Mouse (Mus musculus): Measurements from ENCODE around the gene Gm20388. TPM values are rescaled to one million over a fixed set of nuclear protein-coding genes. Genes with fewer than 3 reads are reported as not detected.
A peak's percentile ranks its signal among the peaks of the same experiment; 100 is the strongest.

Gene Gm20388
- polyA plus RNA-seq, 1 experiment from 2014 or later: not detected

- ATAC-seq (ENCODE audit: extremely low read depth, insufficient number of reproducible peaks, low FRiP score, low TSS enrichment): no peak
- Histone ChIP-seq H3K9me3 (no peaks in the 10 kb centered on the region), H3K36me3 (no peaks in the 10 kb centered on the region), H3K27ac (replicated peaks) (peak overlapping the region; percentile 76), H3K4me3 (no peak overlapping the region), H3K27me3 (replicated peaks) (peaks cover 20% of the 10 kb centered on the region), H3K4me2 (0 out of 2 replicates have a peak overlapping the region, but pooled peaks have one; percentile 28), H3K9ac (peak overlapping the region; percentile 17; the same call in 1 of the 2 replicates), H3K4me1 (peaks cover 53% of the 10 kb centered on the region)
- 53% methylated on average over 10 of the region's 10 CpGs for WGBS
Observed at GRCm38 (mm10) chr8:120466266-120466665, 555.6 kb downstream of the Gm20388 start.

- Histone ChIP-seq H3K9ac (no peak overlapping the region), H3K36me3 (no peaks in the 10 kb centered on the region), H3K4me3 (no peak overlapping the region), H3K4me2 (no peak overlapping the region), H3K27me3 (replicated peaks) (peaks cover 20% of the 10 kb centered on the region), H3K27ac (replicated peaks) (no peak overlapping the region), H3K4me1 (peaks cover 53% of the 10 kb centered on the region), H3K9me3 (no peaks in the 10 kb centered on the region)
- ATAC-seq (ENCODE audit: extremely low read depth, insufficient number of reproducible peaks, low FRiP score, low TSS enrichment): no peak
- WGBS: 87% methylated on average over 7 of the region's 7 CpGs
Observed at GRCm38 (mm10) chr8:120467598-120467997, 557.0 kb downstream of the Gm20388 start.

GRCm38 (mm10) chr8:120470170-120470569, 559.5 kb downstream of the Gm20388 start:
- H3K9me3 ChIP-seq: no peaks in the 10 kb centered on the region
- H3K4me3 ChIP-seq: no peak overlapping the region
- no peak for ATAC-seq (ENCODE audit: extremely low read depth, insufficient number of reproducible peaks, low FRiP score, low TSS enrichment)
- H3K4me1 ChIP-seq: peaks cover 62% of the 10 kb centered on the region
- WGBS: 85% methylated on average over 12 of the region's 12 CpGs
- H3K36me3 ChIP-seq: no peaks in the 10 kb centered on the region
- H3K4me2 ChIP-seq: no peak overlapping the region
- no peak overlapping the region for H3K27ac ChIP-seq (replicated peaks)
- no peak overlapping the region for H3K9ac ChIP-seq
- peaks cover 20% of the 10 kb centered on the region for H3K27me3 ChIP-seq (replicated peaks)

- Histone ChIP-seq H3K36me3 (no peaks in the 10 kb centered on the region), H3K4me2 (no peak overlapping the region), H3K27ac (replicated peaks) (0 out of 2 replicates have a peak overlapping the region, but pooled peaks have one; percentile 6), H3K27me3 (replicated peaks) (peaks cover 20% of the 10 kb centered on the region), H3K4me1 (peaks cover 62% of the 10 kb centered on the region), H3K9me3 (no peaks in the 10 kb centered on the region), H3K9ac (no peak overlapping the region), H3K4me3 (no peak overlapping the region)
- ATAC-seq (ENCODE audit: extremely low read depth, insufficient number of reproducible peaks, low FRiP score, low TSS enrichment): no peak
- 20% methylated on average over 7 of the region's 7 CpGs for WGBS
Observed at GRCm38 (mm10) chr8:120471166-120471565, 560.5 kb downstream of the Gm20388 start.

GRCm38 (mm10) chr8:120471752-120472151, 561.1 kb downstream of the Gm20388 start:
- peaks cover 62% of the 10 kb centered on the region for H3K4me1 ChIP-seq
- H3K27ac ChIP-seq (replicated peaks): peak overlapping the region; percentile 6; the same call in 1 of the 2 replicates

GRCm38 (mm10) chr8:120472230-120472629, 561.6 kb downstream of the Gm20388 start:
- Histone ChIP-seq H3K27ac (replicated peaks) (peak overlapping the region; percentile 68), H3K4me1 (peaks cover 67% of the 10 kb centered on the region), H3K4me2 (peak overlapping the region; percentile 59), H3K9me3 (no peaks in the 10 kb centered on the region), H3K27me3 (replicated peaks) (peaks cover 10% of the 10 kb centered on the region; the same call in 1 of the 2 replicates), H3K4me3 (peak overlapping the region; percentile 16), H3K9ac (peak overlapping the region; percentile 65), H3K36me3 (no peaks in the 10 kb centered on the region)
- WGBS: 11% methylated on average over 16 of the region's 16 CpGs
- ATAC-seq (ENCODE audit: extremely low read depth, insufficient number of reproducible peaks, low FRiP score, low TSS enrichment): no peak

More at GRCm38 (mm10) chr8:120471752-120472151, 561.1 kb downstream of the Gm20388 start:
- H3K36me3 ChIP-seq: no peaks in the 10 kb centered on the region
- 44% methylated on average over 2 of the region's 2 CpGs for WGBS
- no peak overlapping the region for H3K4me3 ChIP-seq
- peak overlapping the region; percentile 65; the same call in 1 of the 2 replicates for H3K9ac ChIP-seq
- no peak for ATAC-seq (ENCODE audit: extremely low read depth, insufficient number of reproducible peaks, low FRiP score, low TSS enrichment)
- H3K9me3 ChIP-seq: no peaks in the 10 kb centered on the region
- peaks cover 15% of the 10 kb centered on the region for H3K27me3 ChIP-seq (replicated peaks)
- H3K4me2 ChIP-seq: peak overlapping the region; percentile 59

- Histone ChIP-seq H3K27me3 (replicated peaks) (no peaks in the 10 kb centered on the region), H3K36me3 (no peaks in the 10 kb centered on the region), H3K4me2 (no peak overlapping the region), H3K4me3 (no peak overlapping the region), H3K4me1 (peaks cover 70% of the 10 kb centered on the region), H3K27ac (replicated peaks) (no peak overlapping the region), H3K9me3 (no peaks in the 10 kb centered on the region), H3K9ac (no peak overlapping the region)
- ATAC-seq (ENCODE audit: extremely low read depth, insufficient number of reproducible peaks, low FRiP score, low TSS enrichment): no peak
- 75% methylated on average over 13 of the region's 13 CpGs for WGBS
Observed at GRCm38 (mm10) chr8:120473729-120474364, 563.2 kb downstream of the Gm20388 start.

- no peaks in the 10 kb centered on the region for H3K36me3 ChIP-seq
- peak overlapping the region; percentile 50 for H3K27ac ChIP-seq (replicated peaks)
- peak overlapping the region; percentile 15; the same call in 1 of the 2 replicates for H3K9ac ChIP-seq
- no peak overlapping the region for H3K4me3 ChIP-seq
- H3K4me2 ChIP-seq: no peak overlapping the region
- 56% methylated on average over 11 of the region's 11 CpGs for WGBS
- H3K27me3 ChIP-seq (replicated peaks): no peaks in the 10 kb centered on the region
- ATAC-seq (ENCODE audit: extremely low read depth, insufficient number of reproducible peaks, low FRiP score, low TSS enrichment): no peak
- no peaks in the 10 kb centered on the region for H3K9me3 ChIP-seq
- H3K4me1 ChIP-seq: peaks cover 70% of the 10 kb centered on the region
Observed at GRCm38 (mm10) chr8:120474496-120475235, 564.0 kb downstream of the Gm20388 start.

- ATAC-seq (ENCODE audit: extremely low read depth, insufficient number of reproducible peaks, low FRiP score, low TSS enrichment): peak; percentile 72
- H3K4me1 ChIP-seq: peaks cover 68% of the 10 kb centered on the region
- peak overlapping the region; percentile 30; the same call in 1 of the 2 replicates for H3K4me2 ChIP-seq
- 36% methylated on average over 10 of the region's 10 CpGs for WGBS
- H3K27ac ChIP-seq (replicated peaks): peak overlapping the region; percentile 50
- no peaks in the 10 kb centered on the region for H3K36me3 ChIP-seq
- no peak overlapping the region for H3K4me3 ChIP-seq
- no peaks in the 10 kb centered on the region for H3K27me3 ChIP-seq (replicated peaks)
- peak overlapping the region; percentile 42 for H3K9ac ChIP-seq
- H3K9me3 ChIP-seq: no peaks in the 10 kb centered on the region
Observed at GRCm38 (mm10) chr8:120475462-120476201, 565.0 kb downstream of the Gm20388 start.

GRCm38 (mm10) chr8:120476711-120477575, 566.3 kb downstream of the Gm20388 start:
- Histone ChIP-seq H3K27me3 (replicated peaks) (no peaks in the 10 kb centered on the region), H3K4me2 (peak overlapping the region; percentile 20; the same call in 1 of the 2 replicates), H3K27ac (replicated peaks) (peak overlapping the region; percentile 34; the same call in 1 of the 2 replicates), H3K9ac (0 out of 2 replicates have a peak overlapping the region, but pooled peaks have one; percentile 42), H3K4me1 (peaks cover 65% of the 10 kb centered on the region), H3K36me3 (no peaks in the 10 kb centered on the region), H3K9me3 (no peaks in the 10 kb centered on the region), H3K4me3 (no peak overlapping the region)
- ATAC-seq (ENCODE audit: extremely low read depth, insufficient number of reproducible peaks, low FRiP score, low TSS enrichment): no peak
- WGBS: 67% methylated on average over 25 of the region's 25 CpGs

Measured in heart, embryonic 13.5 days (tissue).